Mouse (Mus musculus) heart, adult 2 months (tissue): ENCODE measurements around the gene Cdc42.

Source experiments
- CTCF ChIP-seq: fragments of 200-600 bp; IDR thresholded peaks from 2 replicates; pipeline ENCODE4 v1.8.1; 2022; ENCODE audit warnings: antibody characterized with exemption, mild to moderate bottlenecking, moderate library complexity
- POLR2A ChIP-seq: fragments of 200-500 bp; IDR thresholded peaks from 2 replicates; pipeline ENCODE4 v1.6.1; 2011; ENCODE audit warnings: mild to moderate bottlenecking, low read depth, low read length, control low read depth; ENCODE audit not compliant: insufficient read depth

DNA sequence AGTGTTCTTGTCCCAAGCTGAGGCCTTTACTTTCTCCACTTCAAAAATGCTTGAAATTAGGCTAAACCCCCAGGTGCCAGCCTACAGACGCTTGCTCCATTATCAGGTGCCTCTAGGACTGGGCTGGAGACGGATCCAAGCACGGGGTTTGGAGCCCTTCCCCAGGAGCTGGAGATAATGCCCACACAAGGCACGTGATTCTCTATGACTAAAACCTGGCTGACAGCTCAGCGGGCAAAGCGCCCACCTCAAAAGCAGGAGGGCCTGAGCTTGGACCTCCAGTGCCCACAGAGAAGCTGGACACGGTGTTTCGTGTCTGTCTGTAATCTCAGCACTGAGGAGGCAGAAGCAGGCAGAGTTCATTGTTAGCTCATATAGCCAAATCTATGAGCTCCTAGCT lies 85.7 kb downstream of the Cdc42 start:
- TF ChIP-seq POLR2A (no peak), CTCF (no peak)
